Mouse (Mus musculus): ENCODE data around the gene Tex13b.

GRCm38 (mm10) chrX:140769794-140770193 is 43.4 kb downstream of the Tex13b start:
- TF ChIP-seq CTCF (IDR thresholded peaks at IDR 0.05; ENCODE audit: low read depth) (no peak), EP300 (IDR thresholded peaks at IDR 0.05; ENCODE audit: low read depth) (no peak)

All from heart, postnatal 0 days (tissue).